Mouse (Mus musculus) liver, postnatal 0 days (tissue): ENCODE data around the gene Asb17.

Source experiments
- CTCF ChIP-seq: sonication (generic); IDR thresholded peaks from 2 replicates; pipeline ENCODE4 v1.5.1; 2016; ENCODE audit warnings: antibody characterized with exemption, low read depth
- EP300 ChIP-seq: IDR thresholded peaks from 2 replicates; pipeline ENCODE4 v1.6.1; 2016; ENCODE audit warnings: antibody characterized with exemption, low read depth, mild to moderate bottlenecking

GRCm38 (mm10) chr3:153837593-153837992 lies 6.4 kb upstream of the Asb17 start:
- TF ChIP-seq CTCF, result no peak
- TF ChIP-seq EP300, result no peak
